Mouse (Mus musculus) testis, postnatal 10 days (tissue): Measurements from ENCODE around the gene Jam2.

Source experiments
- DNase-seq: peaks from one replicate; pipeline ENCODE4 v3.0.0; 2021; ENCODE audit warnings: low spot score

Jam2 gene

DNA sequence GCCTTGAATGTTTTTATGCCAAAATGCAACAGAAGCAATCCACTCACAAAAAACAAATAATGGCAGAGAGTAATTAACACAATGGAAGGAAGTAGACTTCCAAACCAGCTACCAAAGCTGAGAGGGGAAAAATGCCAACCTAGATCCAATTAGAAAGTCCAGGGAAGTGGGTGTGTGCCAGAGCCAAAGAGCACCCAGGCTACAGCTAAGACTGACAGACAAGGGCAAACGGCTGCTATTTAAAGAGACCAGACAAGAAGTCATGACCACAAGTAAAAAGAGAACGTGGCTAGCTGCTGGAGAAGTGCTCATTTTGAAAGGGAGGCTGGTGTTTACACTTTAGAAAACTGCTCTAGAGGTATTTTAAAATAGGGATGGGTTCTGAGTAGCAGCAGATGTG, 9.4 kb downstream of the Jam2 start:
- DNase-seq: no peak

DNA sequence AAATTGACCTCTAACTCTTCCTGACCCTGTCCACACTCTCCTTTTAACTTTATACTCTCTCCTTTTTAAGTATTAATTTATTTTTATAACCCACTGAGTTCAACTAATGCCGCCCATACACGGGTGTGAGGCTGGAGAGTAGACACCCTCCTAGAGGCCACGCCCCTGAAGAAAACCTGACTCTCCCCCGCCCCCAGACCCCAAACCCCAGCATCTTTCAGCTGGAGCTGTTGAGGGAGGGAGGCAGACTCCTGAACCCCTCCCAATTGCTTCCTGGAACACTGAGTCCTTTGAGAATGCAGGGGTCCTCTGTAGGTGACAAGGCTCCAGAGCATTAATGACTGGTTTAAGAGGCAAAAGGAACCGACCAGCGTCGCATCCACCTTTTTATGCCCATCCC, 11.0 kb downstream of the Jam2 start:
- DNase-seq: no peak

DNA sequence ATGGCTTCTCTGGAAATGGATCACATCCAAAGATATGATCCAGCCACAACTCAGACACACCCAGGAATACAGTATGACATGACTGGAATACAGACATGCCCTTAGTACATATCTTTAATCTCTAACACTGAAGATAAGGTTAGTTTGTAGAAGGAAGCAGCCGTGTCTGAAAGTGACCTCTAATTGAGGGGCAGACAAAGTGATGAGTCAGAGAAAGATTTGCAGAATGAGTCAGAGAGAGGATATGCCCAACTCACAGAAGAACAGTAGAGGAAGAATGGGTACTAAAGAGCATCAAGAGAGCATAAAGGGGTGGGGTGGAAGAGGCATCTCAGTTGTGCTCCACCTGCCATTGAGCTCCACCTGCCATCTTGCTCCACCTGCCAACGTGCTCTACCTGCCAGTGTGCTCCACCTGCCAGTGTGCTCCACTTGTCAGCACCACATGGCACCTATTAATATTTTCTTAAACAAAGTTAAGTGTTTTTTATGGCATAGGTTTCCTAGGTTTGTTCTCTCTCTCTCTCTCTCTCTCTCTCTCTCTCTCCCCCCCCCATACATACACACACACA, 16.8 kb downstream of the Jam2 start:
- no peak for DNase-seq

DNA sequence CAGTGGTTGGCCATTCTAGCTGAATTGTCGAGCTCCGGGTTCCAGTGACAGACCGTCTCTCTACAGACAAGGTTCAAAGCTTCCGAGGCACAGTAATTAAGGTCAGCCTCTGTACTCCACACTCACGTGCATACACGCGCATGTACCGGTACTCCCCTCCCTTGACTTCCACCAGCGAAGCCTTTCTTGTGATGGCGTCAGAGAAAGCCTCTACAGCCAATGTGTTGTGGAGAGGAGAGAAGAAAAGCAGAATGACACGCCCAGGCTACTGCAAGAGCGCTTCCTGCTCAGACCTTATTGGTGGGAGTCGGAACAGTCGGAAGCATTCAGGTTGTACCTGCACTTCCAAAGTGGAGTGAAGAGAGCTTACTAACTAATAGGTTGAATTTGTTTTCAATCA, 19.5 kb downstream of the Jam2 start:
- no peak for DNase-seq

DNA sequence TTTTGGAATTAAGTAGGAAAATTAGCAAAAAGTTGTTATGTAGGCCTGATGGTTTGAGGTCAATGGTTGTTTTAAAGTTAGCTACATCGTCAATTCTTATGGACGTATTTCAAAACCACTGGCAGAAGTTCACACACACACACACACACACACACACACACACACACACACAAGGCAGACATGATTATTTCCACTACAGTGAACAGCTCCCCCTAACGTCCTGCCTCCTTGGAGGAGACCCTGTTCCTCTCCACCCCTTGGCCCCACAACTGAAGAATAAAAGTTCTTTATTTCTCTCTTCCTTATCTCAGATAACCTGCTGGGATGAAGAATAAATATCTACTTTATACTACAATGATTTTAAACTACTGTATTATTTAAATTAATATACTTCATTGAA, 21.4 kb downstream of the Jam2 start:
- DNase-seq: no peak

DNA sequence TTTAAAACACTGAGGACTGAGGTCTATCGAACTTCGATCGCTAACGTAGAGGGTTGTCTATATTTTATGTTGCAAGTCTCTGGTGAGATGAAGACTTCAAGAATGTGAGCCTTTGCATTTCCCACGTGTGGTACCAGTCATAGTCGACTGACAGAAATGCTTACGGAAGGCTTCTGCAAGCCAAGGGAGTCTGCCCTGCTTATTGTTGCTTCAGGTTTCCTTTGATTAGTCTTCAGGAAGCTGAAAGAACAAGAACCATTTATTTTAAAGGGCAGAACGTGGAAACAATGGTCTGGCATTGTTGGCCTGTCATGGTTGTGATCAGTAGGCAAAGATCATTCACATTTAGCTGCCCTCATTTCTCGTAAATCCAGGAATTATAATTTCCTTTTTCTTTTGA, 22.8 kb downstream of the Jam2 start:
- DNase-seq: no peak

DNA sequence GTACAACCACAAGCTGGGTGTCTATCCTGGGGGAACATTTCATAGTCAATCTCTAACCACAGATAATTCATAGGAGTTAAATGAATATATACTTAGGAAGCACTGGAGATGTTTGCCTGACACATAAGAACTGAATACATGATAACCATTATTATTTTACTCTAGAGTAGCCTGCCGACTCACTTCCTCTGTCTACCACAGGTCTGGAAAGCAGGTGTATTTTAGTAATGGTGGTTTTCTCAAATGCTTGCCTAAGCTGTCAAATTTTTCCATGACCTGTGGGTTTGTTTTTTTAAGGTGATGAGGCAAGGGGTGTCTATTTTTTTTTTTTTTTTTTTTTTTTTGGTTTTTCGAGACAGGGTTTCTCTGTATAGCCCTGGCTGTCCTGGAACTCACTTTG, 26.1 kb downstream of the Jam2 start:
- DNase-seq: no peak

DNA sequence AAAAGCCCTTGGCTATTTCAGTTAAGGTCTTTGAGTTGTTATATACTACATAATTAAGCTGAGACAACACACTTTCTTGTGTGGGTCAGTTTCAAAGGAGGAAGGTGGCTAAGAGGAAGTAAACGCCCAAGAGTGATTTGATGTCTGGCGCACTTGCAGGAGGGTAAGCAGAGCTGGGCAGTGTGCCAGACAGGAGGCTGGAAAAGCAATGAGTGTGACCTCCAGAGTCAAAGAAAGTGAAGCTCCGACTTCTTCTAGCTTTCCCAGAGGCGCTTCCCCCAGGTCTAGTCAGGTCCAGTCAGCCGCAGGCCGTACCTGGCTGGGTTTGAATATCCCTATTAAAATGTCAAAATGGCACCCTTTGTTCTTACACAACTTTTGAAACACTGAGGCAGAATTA, 28.3 kb downstream of the Jam2 start:
- DNase-seq: peak; percentile 53

DNA sequence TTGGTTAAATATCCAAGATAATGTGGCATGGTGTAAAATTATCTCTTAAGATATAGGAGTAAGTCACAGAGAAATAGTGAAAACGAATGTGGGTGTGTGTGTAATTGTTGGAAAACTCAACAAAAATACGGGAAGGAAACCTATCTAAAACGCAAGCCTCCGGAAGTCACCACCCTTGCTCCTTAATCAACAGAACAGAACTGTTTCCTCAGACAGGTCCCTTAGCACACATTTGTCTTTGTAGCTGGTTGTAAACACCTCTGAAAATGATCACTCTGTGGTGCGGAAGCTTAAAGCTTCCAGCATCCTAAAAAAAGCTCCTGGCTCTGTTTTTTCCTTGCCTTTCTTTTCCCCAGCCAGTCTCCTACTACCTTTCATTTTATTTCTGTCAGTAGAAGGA, 30.9 kb downstream of the Jam2 start:
- DNase-seq: no peak

DNA sequence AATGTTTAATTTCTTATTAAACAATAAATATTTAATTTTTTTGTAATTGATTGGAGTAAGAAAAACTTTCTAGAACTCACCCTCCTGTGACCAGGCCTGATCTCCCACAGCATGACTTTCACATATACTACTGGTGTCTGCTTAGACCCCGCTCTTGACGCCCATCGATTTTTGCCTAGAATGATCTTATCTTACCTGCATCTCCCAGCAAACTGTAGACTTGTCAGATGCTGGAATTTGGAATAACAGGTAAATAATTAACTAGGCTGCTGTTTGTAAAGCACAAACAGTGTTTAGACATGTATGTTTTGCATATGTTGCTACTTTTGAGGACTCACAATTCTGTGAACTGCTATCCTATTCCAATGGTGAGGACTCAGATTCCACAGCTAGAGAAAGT, 32.3 kb downstream of the Jam2 start:
- no peak for DNase-seq

DNA sequence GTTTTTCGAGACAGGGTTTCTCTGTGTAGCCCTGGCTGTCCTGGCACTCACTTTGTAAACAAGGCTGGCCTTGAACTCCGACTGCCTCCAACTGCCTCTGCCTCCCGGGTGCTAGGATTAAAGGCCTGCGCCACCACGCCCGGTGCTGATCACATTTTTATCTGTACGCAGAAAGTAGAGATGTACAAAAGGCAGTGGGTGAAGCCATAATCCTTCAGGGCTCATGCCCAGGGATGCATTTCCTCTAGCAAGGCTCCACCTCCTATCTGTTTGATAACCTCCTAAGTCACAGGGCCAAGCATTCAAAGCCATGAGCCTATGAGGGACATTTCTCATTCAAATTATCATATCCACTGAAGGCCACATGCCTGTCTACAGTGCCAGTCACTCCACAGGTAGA, 34.0 kb downstream of the Jam2 start:
- no peak for DNase-seq

DNA sequence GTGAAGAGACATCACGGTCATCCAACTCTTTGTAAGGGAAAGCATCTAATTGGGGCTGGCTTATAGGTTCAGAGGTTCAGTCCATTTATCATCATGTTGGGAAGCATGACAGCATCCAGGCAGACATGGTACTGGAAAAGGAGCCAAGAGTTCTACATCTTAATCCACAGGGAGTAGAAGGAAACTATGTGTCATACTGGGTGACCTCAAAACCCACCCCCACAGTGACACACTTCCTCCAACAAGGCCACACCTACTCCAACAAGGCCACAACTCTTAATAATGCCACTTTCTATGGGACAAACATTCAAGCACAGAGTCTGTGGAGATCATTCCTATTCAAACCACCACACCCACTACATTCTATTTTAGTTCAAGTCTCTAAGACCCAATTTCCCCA, 36.3 kb downstream of the Jam2 start:
- no peak for DNase-seq

DNA sequence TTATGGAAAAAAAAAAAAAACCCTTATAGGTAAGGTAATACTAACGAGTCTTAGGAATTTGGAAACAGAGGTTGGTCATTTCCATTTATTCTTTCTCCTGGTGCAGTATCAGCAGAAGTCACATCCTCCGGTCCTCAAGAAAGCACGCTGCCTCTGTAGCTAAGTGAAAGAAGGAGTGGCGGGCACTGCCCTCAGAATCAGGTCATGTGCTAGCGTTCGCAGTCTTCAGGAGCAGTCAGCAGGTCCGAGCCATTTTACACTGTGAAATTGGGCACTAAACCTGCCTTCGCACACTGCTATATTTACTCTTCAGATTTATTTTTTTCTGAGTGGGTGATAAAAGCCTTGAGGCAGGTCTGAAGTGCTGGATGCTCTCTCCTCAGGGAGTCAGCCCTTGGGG, 39.9 kb downstream of the Jam2 start:
- no peak for DNase-seq

DNA sequence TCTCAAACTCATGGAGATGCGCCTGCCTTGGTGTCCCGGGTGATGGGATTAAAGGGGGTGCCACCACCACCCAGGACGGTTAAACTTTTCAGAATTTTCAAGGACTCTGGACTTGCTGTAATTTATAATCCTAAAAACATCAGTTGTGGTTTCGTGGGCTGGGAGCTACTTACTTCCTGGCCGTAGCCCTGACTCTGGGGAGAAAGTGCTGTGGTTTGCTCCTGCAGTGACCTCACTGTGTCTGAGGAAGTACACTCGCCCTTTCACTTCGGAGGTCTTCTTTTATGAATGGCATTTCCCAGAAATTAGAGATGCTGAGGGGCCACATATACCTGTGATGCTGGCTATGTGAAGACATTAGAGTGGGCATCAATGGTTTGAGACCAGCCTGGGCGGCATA, 40.6 kb downstream of the Jam2 start:
- DNase-seq: no peak

DNA sequence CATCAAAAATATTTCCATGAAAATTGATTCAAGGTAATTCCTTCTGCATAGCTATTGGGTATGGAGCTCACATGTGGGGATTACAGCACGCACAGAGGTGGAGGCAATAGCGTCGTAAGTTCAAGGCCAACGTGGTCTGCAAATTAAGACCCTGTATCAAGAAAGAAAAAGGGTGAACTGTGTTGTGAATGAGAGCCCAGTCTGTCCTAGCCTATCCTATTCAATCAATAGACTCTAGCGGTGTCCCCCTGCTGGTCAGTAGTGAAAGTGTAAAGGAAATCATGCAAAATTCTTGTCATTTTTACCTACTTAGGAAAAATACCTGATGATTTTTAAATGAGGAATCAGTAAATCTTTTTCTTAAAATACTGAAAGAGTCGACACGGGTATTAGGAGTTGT, 43.5 kb downstream of the Jam2 start:
- DNase-seq: peak; percentile 51

DNA sequence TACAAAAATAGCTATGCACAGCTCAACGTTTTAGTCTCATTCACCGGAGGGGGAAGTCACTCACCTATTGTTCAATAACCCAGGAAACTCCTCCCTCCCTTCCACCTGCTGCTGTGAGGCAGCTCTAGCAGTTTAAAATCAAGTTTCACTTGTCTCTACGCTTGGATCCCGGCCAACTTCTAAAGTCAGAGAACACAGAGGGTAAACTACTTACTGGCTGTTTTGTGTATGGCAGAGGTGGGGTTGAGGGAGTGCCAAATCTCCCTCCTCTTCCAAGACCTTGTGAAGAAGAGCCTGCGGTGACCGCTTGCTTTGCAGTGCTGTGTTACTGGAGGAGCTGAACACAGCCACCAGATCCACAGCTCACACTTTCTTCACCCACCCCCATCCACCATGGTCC, 51.1 kb downstream of the Jam2 start:
- DNase-seq: peak; percentile 44

DNA sequence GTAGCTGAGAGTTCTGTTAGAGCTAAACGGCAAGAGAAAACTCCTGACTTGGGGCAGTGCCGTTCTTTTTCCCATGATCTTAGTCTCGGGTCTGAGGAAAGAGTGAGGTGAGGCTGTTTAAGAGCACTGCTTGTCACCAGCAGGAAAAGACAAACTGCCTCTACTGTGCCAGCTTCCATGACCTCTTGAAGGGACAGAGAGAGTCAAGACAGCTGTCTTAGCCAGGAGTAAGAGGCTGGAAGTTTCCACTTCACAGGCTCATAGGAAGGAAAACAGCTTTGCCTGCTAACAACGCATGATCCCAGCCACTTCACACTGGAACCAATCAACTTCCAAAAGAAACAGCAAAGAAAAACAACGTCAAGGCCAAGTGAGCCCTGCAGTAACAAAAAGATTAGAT, 57.8 kb downstream of the Jam2 start:
- DNase-seq: no peak

DNA sequence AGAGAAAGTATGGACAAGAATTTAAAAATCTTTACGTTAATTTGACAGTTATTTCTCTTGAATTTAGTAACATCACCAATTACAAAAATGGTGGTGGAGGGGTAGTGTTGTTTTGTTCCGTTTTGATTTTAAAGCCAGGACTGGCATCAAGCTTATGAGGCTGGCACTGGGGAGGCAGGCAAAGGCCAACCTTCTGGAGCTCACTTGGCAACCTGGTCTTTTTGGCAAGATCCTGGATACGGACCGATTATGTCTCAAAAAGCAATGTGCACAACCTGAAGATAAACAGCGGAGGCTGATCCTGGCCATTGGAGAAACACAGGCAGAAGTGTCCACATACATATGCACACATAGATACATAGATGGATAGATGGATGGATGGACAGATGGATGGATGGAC, 58.8 kb downstream of the Jam2 start:
- no peak for DNase-seq

DNA sequence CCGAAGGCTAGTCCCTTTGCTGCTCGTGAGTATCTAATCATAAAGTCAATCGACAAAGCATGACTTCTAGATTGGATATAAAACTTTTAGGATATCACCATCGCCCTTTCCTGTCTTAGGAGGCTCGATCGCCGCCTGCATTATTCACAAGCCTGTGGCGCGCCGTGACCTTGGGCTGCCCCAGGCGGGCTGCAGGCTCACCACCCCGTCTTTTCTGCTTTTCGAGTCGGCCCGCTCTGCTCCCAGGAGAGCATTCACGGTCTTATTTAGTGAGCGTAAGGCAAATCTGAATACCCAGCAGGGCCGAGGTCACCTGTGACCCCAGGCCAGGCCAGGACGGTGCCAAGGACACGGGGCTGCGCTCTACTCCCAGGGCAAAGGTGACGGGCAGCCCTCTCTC, 60.4 kb downstream of the Jam2 start:
- DNase-seq: no peak

DNA sequence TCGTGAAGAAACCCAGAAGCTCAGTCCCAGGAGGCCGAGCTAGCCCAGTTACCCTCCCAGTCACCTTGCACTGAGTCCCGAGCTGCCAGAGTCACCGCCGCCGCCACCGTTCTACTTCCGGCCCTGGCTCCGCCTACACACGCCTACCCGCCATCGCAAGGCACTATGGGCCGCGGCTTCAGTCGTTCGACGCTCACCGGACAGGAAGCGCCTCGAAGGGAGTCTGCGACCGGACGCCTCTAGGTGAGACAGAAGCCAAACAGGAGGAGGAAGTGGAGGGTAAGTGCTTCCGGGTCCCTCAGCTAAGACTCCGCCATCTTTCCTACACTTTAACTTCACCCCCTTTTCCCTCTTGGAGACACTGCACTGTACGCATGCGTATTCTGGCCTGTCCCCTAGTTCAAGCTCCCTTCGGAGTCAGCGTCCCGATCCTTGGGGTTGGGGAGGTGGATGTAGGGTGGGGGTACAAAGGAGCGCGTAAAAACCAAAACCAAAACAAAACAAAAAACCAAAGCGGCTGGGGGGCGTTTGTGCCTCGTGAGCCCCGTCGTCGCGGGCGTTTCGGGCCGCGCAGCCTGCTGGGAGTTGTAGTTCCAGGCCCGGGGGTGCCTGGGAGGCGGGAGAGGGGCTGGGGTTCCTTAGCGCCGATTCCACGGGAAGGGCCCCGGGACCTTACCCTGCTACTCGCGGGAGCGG, 61.0 kb downstream of the Jam2 start, which contains the start of gene Gabpa:
TSS of gene Gabpa (plus strand) at position 181 of the 696 bp plus-strand sequence.
- peak; percentile 89 for DNase-seq

DNA sequence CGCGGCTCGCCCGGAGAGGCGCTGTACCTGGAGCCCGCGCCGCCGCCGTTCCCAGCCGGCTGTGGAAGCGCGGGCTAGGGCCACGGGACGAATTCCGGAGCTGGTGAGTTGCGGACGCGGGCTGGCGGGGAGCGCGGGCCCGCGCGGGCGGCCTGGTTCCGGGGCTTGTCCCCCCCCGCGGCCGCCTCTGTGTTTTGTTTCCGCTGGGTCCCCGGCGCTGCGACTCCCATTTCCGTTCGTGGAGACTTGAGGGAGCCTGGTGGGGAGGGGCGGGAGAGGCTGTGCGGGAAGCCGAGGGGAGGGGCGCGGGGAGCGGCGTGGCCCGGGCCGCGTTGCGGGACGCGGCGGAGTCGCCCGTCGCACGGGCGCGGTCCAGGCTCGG, 61.5 kb downstream of the Jam2 start, which contains the start of gene Atp5j:
TSS of gene Atp5j (minus strand) at position 185 of the 382 bp plus-strand sequence.
- peak; percentile 89 for DNase-seq

DNA sequence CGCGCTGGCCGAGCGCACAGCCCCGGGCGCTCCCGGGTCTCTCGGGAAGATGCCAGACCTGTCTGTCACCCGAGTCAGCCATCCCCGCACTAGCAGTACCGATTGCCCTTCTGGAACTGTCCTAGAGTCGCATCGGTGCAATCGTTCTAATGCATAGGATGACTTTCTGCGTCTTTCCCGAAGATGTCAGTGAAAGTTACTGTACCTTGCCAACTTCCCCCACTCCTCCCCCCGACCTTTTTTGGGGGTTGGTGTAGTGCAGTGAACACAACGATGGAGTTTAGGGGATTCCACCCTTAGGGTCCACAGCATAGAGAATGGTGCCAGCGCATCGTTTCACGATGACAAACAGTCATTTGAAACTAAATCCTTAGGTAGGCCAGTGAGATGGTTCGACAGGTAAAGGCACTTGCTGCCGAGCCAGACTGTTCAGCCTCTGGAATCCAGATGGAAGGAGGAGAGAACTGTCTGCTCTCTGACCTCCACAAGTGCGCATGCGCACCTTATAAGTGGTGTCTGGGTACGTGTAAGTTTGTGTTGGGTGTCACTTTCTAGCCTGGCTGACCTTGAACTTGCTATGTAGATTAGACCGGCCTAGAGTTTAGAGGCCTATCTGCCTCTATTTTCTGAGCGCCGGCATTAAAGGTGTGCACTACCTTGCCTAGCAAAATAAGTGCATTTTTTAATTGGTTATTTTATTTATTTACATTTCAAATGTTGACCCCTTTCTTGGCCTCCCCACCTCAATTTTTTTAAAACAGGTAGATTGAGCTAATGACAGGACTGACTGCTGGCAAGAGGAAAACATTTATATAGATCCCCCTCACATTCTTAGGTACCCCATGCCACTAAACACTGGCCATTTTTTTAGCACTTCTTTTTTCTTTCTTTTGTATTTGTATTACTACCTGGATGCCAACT, 62.2 kb downstream of the Jam2 start:
- DNase-seq: peak; percentile 60

DNA sequence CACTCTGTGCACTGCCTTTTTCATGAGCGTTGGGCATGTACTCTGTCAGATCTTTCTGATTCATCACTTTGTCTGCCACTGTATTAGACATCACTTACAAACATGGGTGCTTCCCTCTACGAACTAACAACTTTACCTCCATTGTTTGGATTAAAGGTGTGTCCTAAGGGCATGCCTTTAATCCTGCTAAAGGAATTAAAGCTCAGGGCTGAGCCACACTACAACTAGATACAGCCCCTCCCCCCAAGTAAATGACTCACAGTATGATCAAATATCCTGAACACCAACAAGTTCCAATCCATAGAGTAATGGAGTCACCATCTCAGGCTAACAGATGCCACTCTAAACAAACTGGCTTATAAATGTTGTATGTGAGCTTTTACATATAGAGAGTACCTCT, 64.7 kb downstream of the Jam2 start:
- no peak for DNase-seq
